Mouse (Mus musculus): ENCODE results near the gene Ddx28. TPM values are rescaled to one million over a fixed set of nuclear protein-coding genes. Genes with fewer than 3 reads are reported as not detected.
A peak's percentile ranks its signal among the peaks of the same experiment; 100 is the strongest.

The Ddx28 gene
- polyA plus RNA-seq, 1 experiment from 2014 or later, result 21.4 TPM

DNA sequence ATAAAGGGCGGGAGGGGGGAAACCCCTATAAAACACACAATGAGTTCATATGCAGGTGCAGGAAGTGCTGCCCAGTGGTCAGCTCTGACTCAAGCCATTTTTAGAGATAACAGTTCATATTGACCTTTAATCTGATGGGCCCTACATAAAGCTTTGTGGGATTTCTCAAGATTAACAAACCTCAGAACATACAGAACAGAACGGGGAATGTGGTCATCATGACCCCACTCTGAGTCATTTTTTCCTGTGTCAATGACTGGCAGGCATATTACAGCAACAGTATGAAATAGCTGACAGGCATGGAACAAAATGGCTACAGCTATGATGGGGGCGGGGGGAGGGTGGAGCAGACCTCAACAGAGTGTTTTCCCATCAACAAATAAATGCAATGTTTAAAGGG lies 4.5 kb downstream of the Ddx28 start:
- ATAC-seq (ENCODE audit: low FRiP score), result no peak
- H3K4me3 ChIP-seq, result no peak overlapping the region
- 82% methylated on average over 3 of the region's 3 CpGs for WGBS
- no peaks in the 10 kb centered on the region for H3K27me3 ChIP-seq
- no peak overlapping the region for H3K9ac ChIP-seq
- H3K27ac ChIP-seq, result no peak overlapping the region
- H3K9me3 ChIP-seq, result no peaks in the 10 kb centered on the region
- H3K36me3 ChIP-seq, result peaks cover 4% of the 10 kb centered on the region; the same call in 1 of the 2 replicates
- H3K4me1 ChIP-seq (replicated peaks), result peaks cover 26% of the 10 kb centered on the region
- H3K4me2 ChIP-seq, result no peak overlapping the region

- Histone ChIP-seq H3K9ac (no peak overlapping the region), H3K27ac (no peak overlapping the region), H3K4me1 (replicated peaks) (peaks cover 21% of the 10 kb centered on the region), H3K36me3 (peaks cover 4% of the 10 kb centered on the region; the same call in 1 of the 2 replicates), H3K4me2 (no peak overlapping the region), H3K9me3 (no peaks in the 10 kb centered on the region), H3K4me3 (no peak overlapping the region), H3K27me3 (no peaks in the 10 kb centered on the region)
- 93% methylated on average over 4 of the region's 4 CpGs for WGBS
- no peak for ATAC-seq (ENCODE audit: low FRiP score)
Measured at GRCm38 (mm10) chr8:106006413-106006812, 5.3 kb downstream of the Ddx28 start.

DNA sequence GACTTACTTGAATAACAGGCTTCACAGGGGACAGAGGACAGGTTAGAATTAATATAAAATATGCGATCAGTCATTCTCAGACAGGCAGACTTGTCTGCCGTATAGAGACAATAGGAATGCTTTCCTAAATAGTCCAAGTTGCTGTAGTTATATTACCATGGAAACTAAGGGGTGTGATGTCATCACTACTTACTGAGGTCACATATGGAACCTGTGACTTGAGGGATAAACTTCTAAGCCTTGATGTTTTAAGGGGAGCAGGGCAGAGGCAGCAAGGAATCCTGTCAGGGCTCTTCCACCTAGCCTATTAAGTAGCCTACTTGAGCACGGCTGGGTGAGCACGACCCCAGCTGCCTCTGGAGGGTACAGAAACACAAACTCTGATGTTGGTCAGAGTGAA lies 5.8 kb downstream of the Ddx28 start, which contains the start of gene Dpep2nb:
Gene Dpep2nb (minus strand): TSS at position 101 of the 400 bp plus-strand sequence.
- Histone ChIP-seq H3K4me1 (replicated peaks) (peaks cover 21% of the 10 kb centered on the region), H3K9ac (no peak within 1 kb of the TSS), H3K4me2 (no peak within 1 kb of the TSS), H3K36me3 (peaks cover 4% of the 10 kb centered on the region; the same call in 1 of the 2 replicates), H3K4me3 (no peak within 1 kb of the TSS), H3K27ac (no peak within 1 kb of the TSS), H3K27me3 (no peaks in the 10 kb centered on the region), H3K9me3 (no peaks in the 10 kb centered on the region)
- no peak for ATAC-seq (ENCODE audit: low FRiP score)
- WGBS, result 77% methylated on average over 4 of the region's 4 CpGs

DNA sequence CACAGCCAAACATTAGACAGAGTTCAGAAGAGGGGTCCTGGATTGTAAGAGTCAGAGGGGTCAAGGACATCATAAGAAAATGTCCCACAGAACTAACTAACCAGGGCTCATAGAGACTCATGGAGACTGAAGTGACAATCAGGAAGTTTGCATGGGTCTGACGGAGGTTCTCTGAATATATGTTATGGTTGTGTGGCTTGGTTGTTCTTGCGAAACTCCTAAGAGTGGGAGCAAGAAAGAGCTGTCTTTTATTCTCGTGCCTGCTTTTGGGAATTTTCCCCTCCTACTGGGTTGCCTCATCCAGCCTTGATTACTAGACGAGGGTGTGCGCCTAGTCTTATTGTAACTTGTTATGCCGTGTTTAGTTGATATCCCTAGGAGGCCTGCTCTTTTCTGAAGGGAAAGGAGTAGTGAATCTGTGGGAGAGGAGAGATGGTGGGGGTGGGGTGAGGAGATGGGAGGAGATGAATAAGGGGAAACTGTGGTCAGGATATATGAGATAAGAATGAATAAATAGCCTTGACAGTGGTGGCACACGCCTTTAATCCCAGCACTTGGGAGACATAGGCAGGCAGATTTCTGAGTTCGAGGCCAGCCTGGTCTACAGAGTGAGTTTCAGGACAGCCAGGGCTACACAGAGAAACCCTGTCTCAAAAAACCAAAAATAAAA lies 7.0 kb downstream of the Ddx28 start:
- Histone ChIP-seq H3K36me3 (peaks cover 4% of the 10 kb centered on the region; the same call in 1 of the 2 replicates), H3K9ac (no peak overlapping the region), H3K4me2 (no peak overlapping the region), H3K27me3 (no peaks in the 10 kb centered on the region), H3K4me3 (no peak overlapping the region), H3K27ac (no peak overlapping the region), H3K4me1 (replicated peaks) (peaks cover 9% of the 10 kb centered on the region), H3K9me3 (no peaks in the 10 kb centered on the region)
- 77% methylated on average over 8 of the region's 8 CpGs for WGBS
- no peak for ATAC-seq (ENCODE audit: low FRiP score)

DNA sequence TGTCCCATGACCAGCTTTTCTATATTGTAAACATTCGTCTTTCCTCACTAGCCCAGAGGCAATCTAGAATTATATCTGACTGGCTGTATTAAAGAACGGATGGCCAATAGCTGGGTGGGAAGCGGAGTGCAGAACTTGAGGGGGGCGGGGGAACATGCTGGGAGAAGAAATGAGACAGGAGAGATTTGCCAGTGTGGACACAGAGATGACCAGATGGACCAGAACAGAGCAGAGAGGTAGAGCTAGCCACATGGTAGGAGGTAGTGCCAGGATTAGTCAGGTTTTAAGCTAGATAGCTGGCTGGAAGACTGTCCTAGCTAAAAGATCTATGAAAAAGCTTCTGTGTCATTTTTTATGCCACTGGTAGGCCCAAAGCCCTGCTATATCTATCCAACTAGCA lies 9.8 kb downstream of the Ddx28 start:
- Histone ChIP-seq H3K4me3 (no peak overlapping the region), H3K9ac (no peak overlapping the region), H3K27ac (no peak overlapping the region), H3K4me2 (no peak overlapping the region), H3K9me3 (no peaks in the 10 kb centered on the region), H3K36me3 (no peaks in the 10 kb centered on the region), H3K4me1 (replicated peaks) (no peaks in the 10 kb centered on the region), H3K27me3 (no peaks in the 10 kb centered on the region)
- 82% methylated on average over 4 of the region's 4 CpGs for WGBS
- ATAC-seq (ENCODE audit: low FRiP score), result no peak

GRCm38 (mm10) chr8:105998971-105999370 lies 12.7 kb downstream of the Ddx28 start:
- Histone ChIP-seq H3K27me3 (no peaks in the 10 kb centered on the region), H3K4me1 (replicated peaks) (no peaks in the 10 kb centered on the region), H3K4me2 (no peak overlapping the region), H3K9me3 (no peaks in the 10 kb centered on the region), H3K36me3 (no peaks in the 10 kb centered on the region), H3K9ac (no peak overlapping the region), H3K4me3 (no peak overlapping the region), H3K27ac (no peak overlapping the region)
- ATAC-seq (ENCODE audit: low FRiP score), result no peak
- 85% methylated on average over 2 of the region's 2 CpGs for WGBS

GRCm38 (mm10) chr8:105996359-105996758 lies 15.3 kb downstream of the Ddx28 start:
- Histone ChIP-seq H3K4me2 (no peak overlapping the region), H3K27me3 (no peaks in the 10 kb centered on the region), H3K4me1 (replicated peaks) (no peaks in the 10 kb centered on the region), H3K27ac (no peak overlapping the region), H3K4me3 (no peak overlapping the region), H3K9me3 (no peaks in the 10 kb centered on the region), H3K36me3 (no peaks in the 10 kb centered on the region), H3K9ac (no peak overlapping the region)
- WGBS, result 76% methylated on average over 7 of the region's 7 CpGs
- no peak for ATAC-seq (ENCODE audit: low FRiP score)

- 58% methylated on average over 4 of the region's 4 CpGs for WGBS
- H3K27ac ChIP-seq, result no peak overlapping the region
- no peaks in the 10 kb centered on the region for H3K36me3 ChIP-seq
- H3K9ac ChIP-seq, result no peak overlapping the region
- peaks cover 10% of the 10 kb centered on the region; the same call in 1 of the 2 replicates for H3K27me3 ChIP-seq
- H3K9me3 ChIP-seq, result no peaks in the 10 kb centered on the region
- no peak for ATAC-seq (ENCODE audit: low FRiP score)
- H3K4me1 ChIP-seq (replicated peaks), result peaks cover 4% of the 10 kb centered on the region; the same call in 1 of the 2 replicates
- H3K4me3 ChIP-seq, result no peak overlapping the region
- H3K4me2 ChIP-seq, result no peak overlapping the region
Measured at GRCm38 (mm10) chr8:105993226-105993625, 18.5 kb downstream of the Ddx28 start.

GRCm38 (mm10) chr8:105992499-105992898 lies 19.2 kb downstream of the Ddx28 start:
- no peak overlapping the region for H3K4me3 ChIP-seq
- H3K4me2 ChIP-seq, result no peak overlapping the region
- ATAC-seq (ENCODE audit: low FRiP score), result no peak
- no peak overlapping the region for H3K9ac ChIP-seq
- peaks cover 4% of the 10 kb centered on the region; the same call in 1 of the 2 replicates for H3K4me1 ChIP-seq (replicated peaks)
- no peak overlapping the region; the same call in 1 of the 2 replicates for H3K27ac ChIP-seq
- no peaks in the 10 kb centered on the region for H3K36me3 ChIP-seq
- 71% methylated on average over 5 of the region's 5 CpGs for whole genome bisulfite sequencing
- H3K27me3 ChIP-seq, result peaks cover 10% of the 10 kb centered on the region; the same call in 1 of the 2 replicates
- no peaks in the 10 kb centered on the region for H3K9me3 ChIP-seq

GRCm38 (mm10) chr8:105991546-105991945 lies 20.1 kb downstream of the Ddx28 start:
- H3K9ac ChIP-seq, result no peak overlapping the region
- H3K4me2 ChIP-seq, result no peak overlapping the region
- peaks cover 4% of the 10 kb centered on the region; the same call in 1 of the 2 replicates for H3K4me1 ChIP-seq (replicated peaks)
- no peaks in the 10 kb centered on the region for H3K36me3 ChIP-seq
- 85% methylated on average over 2 of the region's 2 CpGs for WGBS
- H3K27me3 ChIP-seq, result peaks cover 10% of the 10 kb centered on the region; the same call in 1 of the 2 replicates
- no peak for ATAC-seq (ENCODE audit: low FRiP score)
- H3K27ac ChIP-seq, result no peak overlapping the region
- no peak overlapping the region for H3K4me3 ChIP-seq
- no peaks in the 10 kb centered on the region for H3K9me3 ChIP-seq

GRCm38 (mm10) chr8:105990856-105991387 lies 20.8 kb downstream of the Ddx28 start, which contains the start of gene Dus2:
Dus2 (plus strand) TSS chr8:105991337.
- Histone ChIP-seq H3K9ac (no peak within 1 kb of the TSS), H3K27ac (no peak within 1 kb of the TSS), H3K27me3 (peaks cover 10% of the 10 kb centered on the region; the same call in 1 of the 2 replicates), H3K4me1 (replicated peaks) (peaks cover 4% of the 10 kb centered on the region; the same call in 1 of the 2 replicates), H3K4me3 (no peak within 1 kb of the TSS), H3K36me3 (no peaks in the 10 kb centered on the region), H3K9me3 (no peaks in the 10 kb centered on the region), H3K4me2 (0 out of 2 replicates have a peak within 1 kb of the TSS, but pooled peaks have one; percentile 16)
- WGBS, result 12% methylated on average over 15 of the region's 15 CpGs
- ATAC-seq (ENCODE audit: low FRiP score), result no peak

DNA sequence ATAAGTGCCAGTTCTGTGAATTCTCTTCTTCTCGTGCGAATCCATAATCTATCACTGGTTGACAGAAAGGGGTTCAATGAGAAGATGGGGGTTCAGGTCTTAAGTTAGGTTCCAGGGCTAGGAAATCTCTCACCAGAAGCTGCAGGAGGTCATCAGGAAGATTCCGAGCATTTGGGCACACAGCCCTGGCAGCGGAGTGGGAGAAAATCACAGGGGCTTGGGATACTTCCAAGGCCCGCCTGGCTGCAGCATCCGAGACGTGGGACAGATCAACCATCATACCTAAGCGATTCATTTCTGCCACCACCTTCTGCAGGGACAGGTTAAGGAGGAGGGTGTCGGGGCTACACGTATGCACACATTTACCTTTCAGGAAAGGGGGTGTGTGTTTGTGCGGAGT lies 23.1 kb downstream of the Ddx28 start:
- no peak for ATAC-seq (ENCODE audit: low FRiP score)
- WGBS, result 88% methylated on average over 11 of the region's 11 CpGs
- Histone ChIP-seq H3K9ac (no peak overlapping the region), H3K4me3 (no peak overlapping the region), H3K27ac (no peak overlapping the region), H3K9me3 (no peaks in the 10 kb centered on the region), H3K36me3 (no peaks in the 10 kb centered on the region), H3K4me2 (no peak overlapping the region), H3K27me3 (peaks cover 10% of the 10 kb centered on the region; the same call in 1 of the 2 replicates), H3K4me1 (replicated peaks) (peaks cover 4% of the 10 kb centered on the region; the same call in 1 of the 2 replicates)

All from hindbrain, embryonic 13.5 days (tissue).